Mouse (Mus musculus) MEL (cell line): ENCODE measurements around the gene Xpo6. TPM values are rescaled to one million over a fixed set of nuclear protein-coding genes. Genes with fewer than 3 reads are reported as not detected.
A peak's percentile ranks its signal among the peaks of the same experiment; 100 is the strongest.

Source experiments
- DNase-seq: peaks from one replicate; pipeline ENCODE4 v3.0.0; 2011; ENCODE audit warnings: low read depth, low spot score
- H3K27ac ChIP-seq: 2 replicates; pipeline ENCODE4 v1.5.1; 2012; ENCODE audit warnings: low read depth, mild to moderate bottlenecking, control low read depth, low read length, moderate library complexity; ENCODE audit not compliant: control insufficient read depth
- H3K27me3 ChIP-seq, 2 experiments: fragments of 150-350 bp in 1 of 2; sonication (generic) in 1 of 2; 2 replicates each; pipeline ENCODE4 v1.6.1; 2012; ENCODE audit warnings: low read length in 2 of 2, mild to moderate bottlenecking in 2 of 2, improper control_type of control experiment in 1 of 2, moderate library complexity in 1 of 2; ENCODE audit not compliant: insufficient read depth in 2 of 2, control insufficient read depth in 1 of 2
- H3K36me3 ChIP-seq, 2 experiments: 2 replicates each; pipeline ENCODE4 v1.6.1; 2012 to 2014; ENCODE audit warnings: low read length in 2 of 2, improper control_type of control experiment in 1 of 2, inconsistent platforms in 1 of 2, mild to moderate bottlenecking in 1 of 2; ENCODE audit not compliant: insufficient read depth in 2 of 2, control insufficient read depth in 1 of 2
- H3K4me1 ChIP-seq, 2 experiments: fragments of 150-350 bp in 1 of 2; sonication (generic) in 1 of 2; 2 replicates each; pipeline ENCODE4 v1.6.1; 2012; ENCODE audit warnings: low read length in 2 of 2, improper control_type of control experiment in 1 of 2, mild to moderate bottlenecking in 1 of 2; ENCODE audit not compliant: insufficient read depth in 2 of 2, control insufficient read depth in 1 of 2
- H3K4me3 ChIP-seq, 2 experiments: fragments of 150-350 bp in 1 of 2; sonication (generic) in 1 of 2; 2 replicates each; pipeline ENCODE4 v1.5.1; 2012; ENCODE audit warnings: low read depth in 2 of 2, low read length in 2 of 2, mild to moderate bottlenecking in 2 of 2, moderate library complexity in 2 of 2, control low read depth in 1 of 2, improper control_type of control experiment in 1 of 2; ENCODE audit not compliant: control insufficient read depth in 1 of 2, insufficient read depth in 1 of 2
- H3K79me2 ChIP-seq: 2 replicates; pipeline ENCODE4 v1.6.1; 2012; ENCODE audit warnings: mild to moderate bottlenecking, low read length, moderate library complexity; ENCODE audit not compliant: control insufficient read depth, poor library complexity, insufficient read depth
- H3K9ac ChIP-seq: 2 replicates; pipeline ENCODE4 v1.6.1; 2012; ENCODE audit warnings: low read depth, mild to moderate bottlenecking, control low read depth, low read length, moderate library complexity; ENCODE audit not compliant: control insufficient read depth, poor library complexity, severe bottlenecking
- H3K9me3 ChIP-seq: fragments of 150-350 bp; sonication (generic); replicated peaks from 2 replicates; pipeline ENCODE4 v1.6.1; 2012; ENCODE audit warnings: mild to moderate bottlenecking, low read length, improper control_type of control experiment, moderate library complexity; ENCODE audit not compliant: insufficient read depth
- BHLHE40 ChIP-seq: IDR thresholded peaks from 2 replicates; pipeline ENCODE4 v1.6.1; 2012; ENCODE audit warnings: low read depth, mild to moderate bottlenecking, inconsistent platforms, low read length, improper control_type of control experiment, borderline replicate concordance
- CHD1 ChIP-seq: IDR thresholded peaks from 2 replicates; pipeline ENCODE4 v1.6.1; 2012; ENCODE audit warnings: low read depth, mild to moderate bottlenecking, inconsistent platforms, low read length, improper control_type of control experiment
- CTCF ChIP-seq, 3 experiments: IDR thresholded peaks in 2 of 3; conservative IDR thresholded peaks in 1 of 3; 2 replicates each; pipeline ENCODE4 v1.5.1; 2011 to 2012; ENCODE audit warnings: low read length in 3 of 3, low read depth in 2 of 3, mild to moderate bottlenecking in 2 of 3, improper control_type of control experiment in 1 of 3, inconsistent platforms in 1 of 3, mixed read lengths in 1 of 3, moderate library complexity in 1 of 3; ENCODE audit not compliant: control insufficient read depth in 1 of 3, insufficient read depth in 1 of 3, poor library complexity in 1 of 3, severe bottlenecking in 1 of 3
- E2F4 ChIP-seq: IDR thresholded peaks from 2 replicates; pipeline ENCODE4 v1.6.1; 2011; ENCODE audit warnings: low read depth, low read length, improper control_type of control experiment, borderline replicate concordance
- ELF1 ChIP-seq: IDR thresholded peaks from 2 replicates; pipeline ENCODE4 v1.6.1; 2014; ENCODE audit warnings: low read depth, mild to moderate bottlenecking, inconsistent platforms, low read length, improper control_type of control experiment, moderate library complexity
- EP300 ChIP-seq, 2 experiments: IDR thresholded peaks; 2 replicates each; pipeline ENCODE4 v1.6.1; 2011; ENCODE audit warnings: improper control_type of control experiment in 2 of 2, low read length in 2 of 2, low read depth in 1 of 2, mild to moderate bottlenecking in 1 of 2
- ETS1 ChIP-seq: IDR thresholded peaks from 2 replicates; pipeline ENCODE4 v1.6.1; 2012; ENCODE audit warnings: low read depth, mild to moderate bottlenecking, inconsistent platforms, low read length, improper control_type of control experiment, moderate library complexity
- GATA1 ChIP-seq: IDR thresholded peaks from 2 replicates; pipeline ENCODE4 v1.6.1; 2011; ENCODE audit warnings: low read depth, low read length, improper control_type of control experiment
- HCFC1 ChIP-seq: IDR thresholded peaks from 2 replicates; pipeline ENCODE4 v1.6.1; 2012; ENCODE audit warnings: low read depth, mild to moderate bottlenecking, inconsistent platforms, low read length, improper control_type of control experiment, moderate library complexity
- JUND ChIP-seq: IDR thresholded peaks from 2 replicates; pipeline ENCODE4 v1.6.1; 2011; ENCODE audit warnings: low read depth, mild to moderate bottlenecking, improper control_type of control experiment, low read length
- KAT2A ChIP-seq: conservative IDR thresholded peaks from 2 replicates; pipeline ENCODE4 v1.6.1; 2012; ENCODE audit warnings: low read depth, low read length, improper control_type of control experiment, inconsistent platforms
- MAFK ChIP-seq: IDR thresholded peaks from 2 replicates; pipeline ENCODE4 v1.6.1; 2011; ENCODE audit warnings: low read depth, mild to moderate bottlenecking, low read length, improper control_type of control experiment, borderline replicate concordance
- MEF2A ChIP-seq: IDR thresholded peaks from 2 replicates; pipeline ENCODE4 v1.6.1; 2014; ENCODE audit warnings: low read depth, mild to moderate bottlenecking, inconsistent platforms, low read length, improper control_type of control experiment; ENCODE audit not compliant: poor library complexity, insufficient replicate concordance, severe bottlenecking; ENCODE audit errors: extremely low read depth
- MYB ChIP-seq: IDR thresholded peaks from 2 replicates; pipeline ENCODE4 v1.6.1; 2011; ENCODE audit warnings: mild to moderate bottlenecking, low read depth, low read length, improper control_type of control experiment
- MYC ChIP-seq: IDR thresholded peaks from 2 replicates; pipeline ENCODE4 v1.6.1; 2011; ENCODE audit warnings: low read depth, mild to moderate bottlenecking, low read length, improper control_type of control experiment, moderate library complexity
- NELFE ChIP-seq: IDR thresholded peaks from 2 replicates; pipeline ENCODE4 v1.6.1; 2011; ENCODE audit warnings: low read depth, low read length, improper control_type of control experiment
- NRF1 ChIP-seq: IDR thresholded peaks from 2 replicates; pipeline ENCODE4 v1.6.1; 2014; ENCODE audit warnings: low read depth, mild to moderate bottlenecking, inconsistent platforms, low read length, improper control_type of control experiment, moderate library complexity; ENCODE audit not compliant: poor library complexity, insufficient read depth, severe bottlenecking
- POLR2A ChIP-seq, 2 experiments: IDR thresholded peaks; 2 replicates each; pipeline ENCODE4 v1.6.1; 2011 to 2012; ENCODE audit warnings: low read length in 2 of 2, mild to moderate bottlenecking in 2 of 2, control low read depth in 1 of 2, improper control_type of control experiment in 1 of 2, low read depth in 1 of 2, moderate library complexity in 1 of 2; ENCODE audit not compliant: control insufficient read depth in 1 of 2, insufficient read depth in 1 of 2, poor library complexity in 1 of 2
- POLR2AphosphoS2 ChIP-seq: IDR thresholded peaks from 2 replicates; pipeline ENCODE4 v1.6.1; 2011; ENCODE audit warnings: low read length, improper control_type of control experiment
- POLR2AphosphoS5 ChIP-seq: IDR thresholded peaks from 2 replicates; pipeline ENCODE4 v1.6.1; 2012; ENCODE audit warnings: low read depth, borderline replicate concordance, mild to moderate bottlenecking, inconsistent platforms, low read length, moderate library complexity, mixed read lengths
- RAD21 ChIP-seq: IDR thresholded peaks from 2 replicates; pipeline ENCODE4 v1.6.1; 2011; ENCODE audit warnings: mild to moderate bottlenecking, low read depth, low read length, improper control_type of control experiment
- RCOR1 ChIP-seq: IDR thresholded peaks from 2 replicates; pipeline ENCODE4 v1.6.1; 2012; ENCODE audit warnings: low read depth, mild to moderate bottlenecking, inconsistent platforms, low read length, improper control_type of control experiment
- SIN3A ChIP-seq: IDR thresholded peaks from 2 replicates; pipeline ENCODE4 v1.6.1; 2012; ENCODE audit warnings: low read length, improper control_type of control experiment, inconsistent platforms
- SMC3 ChIP-seq: IDR thresholded peaks from 2 replicates; pipeline ENCODE4 v1.6.1; 2011; ENCODE audit warnings: low read depth, low read length, improper control_type of control experiment
- TAL1 ChIP-seq: IDR thresholded peaks from 2 replicates; pipeline ENCODE4 v1.6.1; 2012; ENCODE audit warnings: mild to moderate bottlenecking, inconsistent platforms, low read length, moderate library complexity, mixed read lengths
- TBP ChIP-seq: IDR thresholded peaks from 2 replicates; pipeline ENCODE4 v1.8.0; 2011; ENCODE audit warnings: low read depth, low read length, improper control_type of control experiment
- TCF12 ChIP-seq: IDR thresholded peaks from 2 replicates; pipeline ENCODE4 v1.6.1; 2014; ENCODE audit warnings: low read depth, mild to moderate bottlenecking, inconsistent platforms, low read length, improper control_type of control experiment, moderate library complexity
- UBTF ChIP-seq: IDR thresholded peaks from 2 replicates; pipeline ENCODE4 v1.6.1; 2012; ENCODE audit warnings: low read depth, mild to moderate bottlenecking, inconsistent platforms, low read length, improper control_type of control experiment, moderate library complexity, borderline replicate concordance; ENCODE audit not compliant: insufficient read depth
- USF1 ChIP-seq: IDR thresholded peaks from 2 replicates; pipeline ENCODE4 v1.6.1; 2014; ENCODE audit warnings: low read depth, mild to moderate bottlenecking, inconsistent platforms, low read length, improper control_type of control experiment, moderate library complexity
- USF2 ChIP-seq, 2 experiments: IDR thresholded peaks; 2 replicates each; pipeline ENCODE4 v1.6.1; 2011 to 2012; ENCODE audit warnings: improper control_type of control experiment in 2 of 2, low read length in 2 of 2, borderline replicate concordance in 1 of 2, inconsistent platforms in 1 of 2, low read depth in 1 of 2, mild to moderate bottlenecking in 1 of 2; ENCODE audit not compliant: insufficient read depth in 1 of 2
- ZC3H11A ChIP-seq: IDR thresholded peaks from 2 replicates; pipeline ENCODE4 v1.6.1; 2012; ENCODE audit warnings: low read depth, mild to moderate bottlenecking, inconsistent platforms, low read length, improper control_type of control experiment
- ZKSCAN1 ChIP-seq: IDR thresholded peaks from 2 replicates; pipeline ENCODE4 v1.6.1; 2012; ENCODE audit warnings: low read depth, mild to moderate bottlenecking, inconsistent platforms, low read length, improper control_type of control experiment, moderate library complexity
- ZMIZ1 ChIP-seq: IDR thresholded peaks from 2 replicates; pipeline ENCODE4 v1.6.1; 2012; ENCODE audit warnings: low read depth, mild to moderate bottlenecking, inconsistent platforms, low read length, improper control_type of control experiment, moderate library complexity
- ZNF384 ChIP-seq: IDR thresholded peaks from 2 replicates; pipeline ENCODE4 v1.6.1; 2012; ENCODE audit warnings: low read depth, mild to moderate bottlenecking, inconsistent platforms, low read length, improper control_type of control experiment
- polyA plus RNA-seq, 2 experiments: library from polyadenylated mRNA; stranded (reverse) in 1 of 2; unstranded in 1 of 2; fragments of >175 nt in 1 of 2; fragments of >200 nt in 1 of 2; gene quantifications; 2 replicates each; pipeline versions ENCODE4 v1.2.1 to v1.2.4; 2012; ENCODE audit warnings: low replicate concordance in 2 of 2, low read depth in 1 of 2; ENCODE audit not compliant: insufficient read length in 2 of 2, insufficient read depth in 1 of 2, missing spikeins in 1 of 2
- total RNA-seq: library from RNA; depleted of rRNA; stranded (reverse); fragments of 300-350 nt; gene quantifications from 2 replicates; pipeline ENCODE4 v1.2.3, GENCODE M21; 2012

Xpo6 gene
- total and polyA plus RNA-seq, 3 experiments: 89.3 to 365 (median 197) TPM

DNA sequence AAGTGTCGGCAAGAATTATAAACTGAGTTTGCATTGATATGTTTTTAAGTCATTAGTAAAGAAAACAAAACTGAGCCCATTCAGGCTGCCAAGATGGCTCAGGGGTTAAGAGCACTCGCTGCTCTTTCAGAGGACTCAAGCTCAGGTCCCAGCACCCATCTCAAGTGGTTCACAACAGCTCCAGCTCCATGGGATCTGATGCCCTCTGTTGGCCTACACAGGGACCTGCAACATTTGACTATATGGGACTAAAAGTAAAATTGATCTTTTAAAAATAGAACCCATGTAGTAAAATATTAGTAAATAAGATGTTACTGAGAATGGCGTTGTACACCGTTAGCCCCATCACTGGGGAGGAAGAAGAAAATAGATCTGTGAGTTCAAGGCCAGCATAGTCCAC lies 130.0 kb downstream of the Xpo6 start:
- Histone ChIP-seq H3K4me1 (no peaks in the 10 kb centered on the region), H3K4me3 (no peak overlapping the region)
- TF ChIP-seq USF2 (IDR thresholded peaks at IDR 0.05; ENCODE audit: borderline replicate concordance in 1 of 2, insufficient read depth in 1 of 2, low read depth in 1 of 2, low read length in 2 of 2) (no peak), RCOR1 (no peak), POLR2AphosphoS5 (no peak), MAFK (no peak), ZMIZ1 (no peak), ZNF384 (no peak), ZKSCAN1 (no peak), E2F4 (no peak), SIN3A (no peak), ZC3H11A (peak; percentile 58), UBTF (no peak), JUND (no peak), ELF1 (no peak), TBP (no peak), MYB (no peak), CHD1 (no peak), ETS1 (no peak), NELFE (no peak), TAL1 (no peak), POLR2AphosphoS2 (no peak), USF1 (no peak), MEF2A (no peak), POLR2A (IDR thresholded peaks at IDR 0.05; ENCODE audit: control insufficient read depth in 1 of 2, insufficient read depth in 1 of 2, low read depth in 1 of 2, low read length in 2 of 2, poor library complexity in 1 of 2) (no peak), EP300 (IDR thresholded peaks at IDR 0.05; ENCODE audit: low read depth in 1 of 2, low read length in 2 of 2) (no peak), BHLHE40 (no peak), RAD21 (peak; percentile 60), NRF1 (no peak), GATA1 (no peak), SMC3 (peak; percentile 70), TCF12 (no peak), KAT2A (no peak), MYC (no peak), HCFC1 (no peak), CTCF (IDR thresholded peaks at IDR 0.05 in 2 of 3, conservative IDR thresholded peaks at IDR 0.05 in 1 of 3; ENCODE audit: control insufficient read depth in 1 of 3, insufficient read depth in 1 of 3, low read depth in 2 of 3, low read length in 3 of 3, poor library complexity in 1 of 3, severe bottlenecking in 1 of 3) (peak; percentile 26 to 64 (median 56); a peak in 5 of 6 replicates)
- TF ChIP-seq, all 39 proteins: peak for 4
- no peak overlapping the region for H3K27ac ChIP-seq
- no peaks in the 10 kb centered on the region for H3K79me2 ChIP-seq
- H3K9ac ChIP-seq: no peak overlapping the region
- no peaks in the 10 kb centered on the region for H3K36me3 ChIP-seq
- no peaks in the 10 kb centered on the region for H3K9me3 ChIP-seq
- DNase-seq: peak; percentile 27
- peaks cover 0 to 2% of the 10 kb centered on the region in 2 experiments; a peak in 1 of 4 replicates for H3K27me3 ChIP-seq
